Mouse (Mus musculus) thymus, adult 2 months (tissue): ENCODE data around the gene Zfp324.

Experiments used
- CTCF ChIP-seq: fragments of 200-500 bp; IDR thresholded peaks from 2 replicates; pipeline ENCODE4 v1.5.1; 2012; ENCODE audit warnings: mild to moderate bottlenecking, control low read depth, low read length, moderate library complexity, borderline replicate concordance; ENCODE audit not compliant: control insufficient read depth, poor library complexity, insufficient read depth; ENCODE audit errors: extremely low read depth
- POLR2A ChIP-seq: fragments of 200-500 bp; IDR thresholded peaks from 2 replicates; pipeline ENCODE4 v1.6.1; 2012; ENCODE audit warnings: mild to moderate bottlenecking, low read length, control low read depth, moderate library complexity; ENCODE audit not compliant: control insufficient read depth, poor library complexity, insufficient read depth; ENCODE audit errors: extremely low read depth

GRCm38 (mm10) chr7:12986906-12987305 is 21.3 kb downstream of the Zfp324 start:
- TF ChIP-seq POLR2A (no peak), CTCF (no peak)
